Mouse (Mus musculus) neural tube, embryonic 13.5 days (tissue): ENCODE data around the gene Gfra1. TPM values are rescaled to one million over a fixed set of nuclear protein-coding genes. Genes with fewer than 3 reads are reported as not detected.

Experiments
- ATAC-seq: fragments of 200-750 bp; cut with Nextera tagmentation; 2 replicates; pipeline ENCODE4 v1.8.0; 2017; ENCODE audit warnings: low read depth, mild to moderate bottlenecking, moderate TSS enrichment, moderate library complexity
- H3K27ac ChIP-seq: fragments of 300-500 bp; sonication (generic); replicated peaks from 2 replicates; pipeline ENCODE4 v1.5.1; 2015; ENCODE audit warnings: moderate library complexity, mild to moderate bottlenecking, inconsistent platforms
- H3K27me3 ChIP-seq: fragments of 300-500 bp; sonication (generic); 2 replicates; pipeline ENCODE4 v1.6.1; 2015; ENCODE audit warnings: mild to moderate bottlenecking, inconsistent platforms
- H3K36me3 ChIP-seq: fragments of 300-500 bp; sonication (generic); 2 replicates; pipeline ENCODE4 v1.6.1; 2015; ENCODE audit warnings: mild to moderate bottlenecking, inconsistent platforms
- H3K4me1 ChIP-seq: fragments of 300-500 bp; sonication (generic); replicated peaks from 2 replicates; pipeline ENCODE4 v1.6.1; 2015; ENCODE audit warnings: inconsistent platforms
- H3K4me2 ChIP-seq: fragments of 300-500 bp; sonication (generic); 2 replicates; pipeline ENCODE4 v1.6.1; 2015; ENCODE audit warnings: inconsistent platforms, mild to moderate bottlenecking, moderate library complexity
- H3K4me3 ChIP-seq: fragments of 300-500 bp; sonication (generic); 2 replicates; pipeline ENCODE4 v1.5.1; 2015; ENCODE audit warnings: mild to moderate bottlenecking, inconsistent platforms
- H3K9ac ChIP-seq: fragments of 300-500 bp; sonication (generic); 2 replicates; pipeline ENCODE4 v1.6.1; 2015; ENCODE audit warnings: moderate library complexity, mild to moderate bottlenecking, inconsistent platforms
- H3K9me3 ChIP-seq: fragments of 300-500 bp; sonication (generic); 2 replicates; pipeline ENCODE4 v1.6.1; 2016; ENCODE audit warnings: inconsistent platforms
- WGBS: fragments of 180-500 bp; shearing (Covaris S2); methylation state at CpG from one replicate; pipeline ENCODE4 v1.1.7; 2015; 5-methylcytosine and 5-hydroxymethylcytosine counted together
- polyA plus RNA-seq: library from polyadenylated mRNA; unstranded; fragments of >200 nt; fragmentation: Nextera tagmentation; extraction: Ambion mirVana; gene quantifications from 2 replicates; pipeline ENCODE4 v1.2.1, GENCODE M21; 2015

Gfra1 gene
- polyA plus RNA-seq, 1 experiment from 2014 or later, result 72.7 TPM

DNA sequence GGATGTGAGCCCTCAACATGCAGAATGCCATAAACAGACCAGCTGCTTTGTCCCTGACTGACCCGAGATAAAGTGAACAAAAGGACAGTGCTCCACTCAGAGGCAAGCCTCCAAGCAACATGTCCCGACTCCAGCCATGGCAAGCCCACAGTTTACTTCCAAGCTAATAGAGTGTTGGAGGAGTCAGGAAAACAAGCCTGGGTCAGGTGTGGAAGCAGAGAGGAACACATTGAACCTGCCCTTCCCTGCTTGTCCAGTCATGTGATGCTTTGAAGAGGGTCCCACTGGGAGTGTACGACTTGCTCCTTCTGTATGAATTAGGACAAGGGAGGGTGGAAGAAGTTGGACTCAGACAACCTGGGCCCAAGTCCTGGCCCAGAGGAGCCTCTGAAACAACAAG lies 72.4 kb downstream of the Gfra1 start:
- Histone ChIP-seq H3K36me3 (no peaks in the 10 kb centered on the region), H3K4me3 (no peak overlapping the region), H3K9ac (no peak overlapping the region), H3K9me3 (no peaks in the 10 kb centered on the region), H3K27ac (no peak overlapping the region), H3K4me1 (peaks cover 29% of the 10 kb centered on the region), H3K27me3 (no peaks in the 10 kb centered on the region), H3K4me2 (no peak overlapping the region)
- no peak for ATAC-seq
- 48% methylated on average over 3 of the region's 3 CpGs for WGBS

DNA sequence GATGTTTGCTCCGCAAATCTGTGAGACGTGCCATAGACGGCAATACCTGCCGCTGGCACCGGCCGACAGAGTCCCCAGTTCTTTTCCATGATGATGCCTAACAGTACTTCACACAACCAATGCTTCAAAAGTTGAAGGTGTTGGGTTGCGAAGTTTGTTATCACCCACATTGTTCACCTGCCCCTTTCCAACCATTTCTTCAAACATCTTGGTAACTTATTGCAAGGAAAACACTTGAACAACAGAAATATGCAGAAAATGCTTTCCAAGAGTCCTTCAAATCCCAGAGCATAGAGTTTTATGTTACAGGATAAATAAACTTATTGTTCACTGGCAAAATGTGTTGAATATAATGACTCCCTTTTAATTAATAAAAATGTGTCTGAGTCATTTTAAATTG lies 73.2 kb downstream of the Gfra1 start:
- H3K4me2 ChIP-seq, result no peak overlapping the region
- H3K4me1 ChIP-seq, result peaks cover 36% of the 10 kb centered on the region
- H3K9ac ChIP-seq, result no peak overlapping the region
- H3K27ac ChIP-seq, result no peak overlapping the region
- no peaks in the 10 kb centered on the region for H3K36me3 ChIP-seq
- WGBS, result 95% methylated on average over 7 of the region's 7 CpGs
- no peaks in the 10 kb centered on the region for H3K27me3 ChIP-seq
- ATAC-seq, result no peak
- no peaks in the 10 kb centered on the region for H3K9me3 ChIP-seq
- no peak overlapping the region for H3K4me3 ChIP-seq

DNA sequence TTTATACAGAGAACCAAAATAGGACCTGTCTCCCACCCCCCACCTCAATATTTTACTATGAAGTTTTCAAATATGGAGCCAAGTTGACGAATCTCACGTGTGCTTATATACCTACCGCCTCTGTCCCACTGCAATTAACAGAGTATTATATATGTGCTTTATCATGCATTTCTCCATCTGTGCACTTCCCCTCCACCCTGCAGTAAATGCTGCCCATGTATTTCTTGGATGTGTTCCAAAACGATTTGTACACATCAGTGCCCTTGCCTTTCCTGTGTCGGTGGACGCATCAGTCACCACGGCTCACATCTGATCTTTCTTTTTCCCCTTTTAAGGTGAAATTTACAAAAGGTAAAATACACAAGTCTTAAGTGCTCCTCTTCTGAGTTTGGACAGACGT lies 77.7 kb downstream of the Gfra1 start:
- no peaks in the 10 kb centered on the region for H3K36me3 ChIP-seq
- H3K27me3 ChIP-seq, result no peaks in the 10 kb centered on the region
- WGBS, result 50% methylated on average over 8 of the region's 8 CpGs
- H3K4me3 ChIP-seq, result no peak overlapping the region
- no peaks in the 10 kb centered on the region for H3K9me3 ChIP-seq
- 0 out of 2 replicates have a peak overlapping the region, but pooled peaks have one; percentile 23 for H3K27ac ChIP-seq
- H3K9ac ChIP-seq, result no peak overlapping the region
- H3K4me2 ChIP-seq, result no peak overlapping the region
- ATAC-seq, result no peak
- H3K4me1 ChIP-seq, result peaks cover 14% of the 10 kb centered on the region

DNA sequence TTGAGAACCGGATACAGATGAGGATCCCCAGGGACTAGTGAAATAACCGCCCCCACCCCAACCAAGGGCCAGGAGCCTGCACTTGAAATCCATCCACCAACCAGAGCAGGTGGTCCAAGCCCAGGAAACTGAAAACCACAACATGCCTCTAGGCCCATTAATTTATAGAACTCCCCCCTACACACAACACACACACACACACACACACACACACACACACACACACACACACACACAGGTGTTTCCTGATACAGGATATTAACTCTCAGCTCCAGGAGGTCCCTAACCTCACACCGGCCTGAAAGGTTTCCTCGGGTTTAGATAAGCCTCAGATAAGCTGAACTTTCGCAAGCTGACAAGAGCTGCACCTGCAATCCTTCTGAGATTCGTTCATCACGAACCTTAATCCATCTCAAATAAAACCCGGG lies 79.0 kb downstream of the Gfra1 start:
- Histone ChIP-seq H3K9ac (no peak overlapping the region), H3K27me3 (no peaks in the 10 kb centered on the region), H3K9me3 (no peaks in the 10 kb centered on the region), H3K36me3 (no peaks in the 10 kb centered on the region), H3K4me3 (no peak overlapping the region), H3K27ac (no peak overlapping the region), H3K4me1 (peaks cover 16% of the 10 kb centered on the region), H3K4me2 (no peak overlapping the region)
- WGBS, result 81% methylated on average over 8 of the region's 8 CpGs
- ATAC-seq, result no peak

DNA sequence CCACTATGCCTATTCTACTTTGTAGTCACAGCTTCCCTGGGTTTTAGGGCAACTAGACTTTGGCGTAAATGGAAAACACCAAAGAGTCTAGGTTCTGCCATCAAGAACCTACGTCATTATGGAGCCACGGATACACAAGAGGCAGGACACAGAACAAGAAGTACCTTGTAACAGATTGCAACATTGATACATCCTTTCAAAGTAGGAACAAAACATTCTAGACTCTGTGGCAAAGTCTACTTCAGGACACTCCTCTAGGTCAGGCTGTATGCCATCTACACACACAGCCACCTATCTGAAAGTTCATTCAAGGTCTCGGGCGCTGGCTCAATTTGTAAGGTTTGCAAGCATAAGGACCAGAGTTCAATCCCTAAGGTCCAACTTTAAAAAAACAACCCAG lies 81.1 kb downstream of the Gfra1 start:
- Histone ChIP-seq H3K4me2 (no peak overlapping the region), H3K36me3 (no peaks in the 10 kb centered on the region), H3K4me1 (peaks cover 31% of the 10 kb centered on the region), H3K4me3 (no peak overlapping the region), H3K9me3 (no peaks in the 10 kb centered on the region), H3K9ac (no peak overlapping the region), H3K27me3 (no peaks in the 10 kb centered on the region), H3K27ac (no peak overlapping the region)
- 96% methylated on average over 5 of the region's 5 CpGs for WGBS
- ATAC-seq, result no peak

DNA sequence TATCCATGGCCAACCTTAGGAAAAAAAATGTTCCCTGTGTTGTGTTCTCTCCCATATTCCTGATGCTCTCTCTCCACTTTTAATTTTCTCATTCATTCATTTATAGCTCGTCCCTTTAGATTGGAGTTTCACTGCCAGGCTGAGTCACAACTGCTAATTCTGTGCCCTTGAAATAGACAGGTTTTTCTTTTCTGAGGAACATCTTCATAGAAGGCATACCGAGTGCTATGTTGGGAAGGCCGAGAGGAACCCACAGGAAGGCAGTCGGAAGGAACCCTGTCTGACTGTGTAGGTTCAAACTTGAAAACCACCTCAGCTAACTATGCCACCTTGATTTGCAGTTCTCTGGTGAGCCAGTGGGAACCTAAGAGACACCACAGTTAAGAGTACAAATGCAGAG lies 81.6 kb downstream of the Gfra1 start:
- H3K27me3 ChIP-seq, result no peaks in the 10 kb centered on the region
- ATAC-seq, result no peak
- 96% methylated on average over 4 of the region's 4 CpGs for WGBS
- H3K9me3 ChIP-seq, result no peaks in the 10 kb centered on the region
- H3K4me3 ChIP-seq, result no peak overlapping the region
- H3K36me3 ChIP-seq, result no peaks in the 10 kb centered on the region
- H3K4me1 ChIP-seq, result peaks cover 36% of the 10 kb centered on the region
- no peak overlapping the region for H3K4me2 ChIP-seq
- H3K27ac ChIP-seq, result no peak overlapping the region
- H3K9ac ChIP-seq, result no peak overlapping the region

DNA sequence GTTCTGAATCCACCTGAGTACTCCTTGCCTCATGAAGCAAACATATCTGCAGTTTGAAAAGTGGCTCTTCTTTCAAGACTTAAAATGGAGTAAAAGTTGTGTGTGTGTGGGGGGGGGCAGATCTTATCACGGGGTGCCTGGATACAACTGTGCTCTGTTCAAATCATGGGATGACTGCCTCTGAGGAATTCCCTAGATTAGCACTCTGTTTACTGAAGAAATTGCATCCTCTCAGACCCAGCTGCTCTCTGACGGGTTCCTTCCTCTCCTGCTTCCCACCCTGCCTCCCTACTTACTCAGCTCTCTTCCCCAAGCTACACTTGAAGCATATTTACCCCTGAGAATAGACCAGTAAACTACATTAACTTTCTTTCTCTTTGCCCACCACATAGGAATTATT lies 87.2 kb downstream of the Gfra1 start:
- Histone ChIP-seq H3K36me3 (no peaks in the 10 kb centered on the region), H3K9ac (no peak overlapping the region), H3K9me3 (no peaks in the 10 kb centered on the region), H3K4me1 (peaks cover 46% of the 10 kb centered on the region), H3K27ac (no peak overlapping the region), H3K27me3 (no peaks in the 10 kb centered on the region), H3K4me2 (no peak overlapping the region), H3K4me3 (no peak overlapping the region)
- ATAC-seq, result no peak
- WGBS, result 69% methylated on average over 2 of the region's 2 CpGs

DNA sequence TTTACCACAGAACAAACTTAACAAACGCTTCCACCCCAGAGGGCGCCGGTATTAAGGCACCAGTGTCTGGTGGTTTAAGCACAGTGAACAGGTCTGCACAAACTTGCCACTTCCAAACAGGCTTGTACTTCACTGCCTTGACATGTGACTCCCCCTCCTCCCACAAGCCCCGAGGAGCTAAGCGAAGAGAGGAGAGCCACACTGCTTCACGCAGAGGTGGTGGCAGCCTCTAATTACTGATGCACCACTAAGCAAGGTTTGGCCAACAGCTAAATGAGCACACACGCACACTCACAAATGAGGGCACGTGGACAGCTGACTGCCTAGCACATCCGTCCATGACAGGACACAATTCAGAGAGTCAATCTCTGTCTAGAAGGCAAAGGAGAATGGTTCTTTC lies 91.0 kb downstream of the Gfra1 start:
- Histone ChIP-seq H3K9me3 (no peaks in the 10 kb centered on the region), H3K4me3 (no peak overlapping the region), H3K9ac (no peak overlapping the region), H3K4me2 (no peak overlapping the region), H3K36me3 (no peaks in the 10 kb centered on the region), H3K27ac (no peak overlapping the region), H3K4me1 (peaks cover 31% of the 10 kb centered on the region), H3K27me3 (no peaks in the 10 kb centered on the region)
- no peak for ATAC-seq
- WGBS, result 52% methylated on average over 9 of the region's 9 CpGs

DNA sequence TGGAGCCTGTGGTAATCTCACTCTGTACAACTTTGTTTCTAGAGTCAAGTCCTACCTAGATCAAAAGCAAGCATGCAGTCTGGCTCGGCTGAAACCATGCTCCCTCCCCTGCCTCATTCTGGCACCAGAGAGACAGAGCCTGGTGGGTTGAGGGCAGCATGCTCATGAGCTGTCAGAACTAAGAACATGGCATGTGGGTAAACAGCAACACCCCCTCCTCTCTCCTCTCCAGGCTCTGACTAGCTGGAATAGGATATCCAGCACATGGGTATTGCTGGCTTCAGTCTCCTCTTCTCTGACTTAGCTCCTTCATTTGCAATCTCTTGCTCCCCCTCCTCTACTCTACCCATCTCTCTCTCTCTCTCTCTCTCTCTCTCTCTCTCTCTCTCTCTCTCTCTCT lies 94.7 kb downstream of the Gfra1 start:
- no peaks in the 10 kb centered on the region for H3K36me3 ChIP-seq
- no peaks in the 10 kb centered on the region for H3K9me3 ChIP-seq
- no peaks in the 10 kb centered on the region for H3K27me3 ChIP-seq
- peaks cover 39% of the 10 kb centered on the region for H3K4me1 ChIP-seq
- no peak overlapping the region for H3K4me3 ChIP-seq
- no peak overlapping the region for H3K9ac ChIP-seq
- 68% methylated on average over 1 of the region's 1 CpGs for WGBS
- no peak for ATAC-seq
- no peak overlapping the region for H3K27ac ChIP-seq
- H3K4me2 ChIP-seq, result no peak overlapping the region

DNA sequence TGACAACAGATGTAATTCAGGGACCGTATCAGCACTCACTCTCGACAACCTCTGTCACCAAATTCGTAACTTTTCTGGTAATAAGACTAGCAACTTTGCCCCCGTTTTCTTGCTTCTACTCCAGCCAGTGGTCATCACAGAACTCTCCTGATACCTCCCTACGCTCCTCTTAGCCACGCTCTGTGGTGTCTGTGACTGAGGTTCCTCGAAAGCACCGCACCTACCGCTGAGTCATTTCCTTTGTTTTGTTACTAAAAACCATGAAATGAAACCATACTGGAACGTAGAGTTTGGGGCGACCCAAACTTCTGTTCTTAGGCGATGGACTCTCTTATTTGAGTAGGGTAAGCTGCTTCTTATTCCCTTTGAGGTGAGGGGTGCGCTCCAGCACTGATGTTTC lies 97.6 kb downstream of the Gfra1 start:
- Histone ChIP-seq H3K4me1 (peaks cover 39% of the 10 kb centered on the region), H3K36me3 (no peaks in the 10 kb centered on the region), H3K27me3 (no peaks in the 10 kb centered on the region), H3K27ac (peak overlapping the region; percentile 54; the same call in 1 of the 2 replicates), H3K4me2 (no peak overlapping the region), H3K9ac (no peak overlapping the region), H3K9me3 (no peaks in the 10 kb centered on the region), H3K4me3 (no peak overlapping the region)
- 88% methylated on average over 13 of the region's 13 CpGs for WGBS
- ATAC-seq, result no peak

DNA sequence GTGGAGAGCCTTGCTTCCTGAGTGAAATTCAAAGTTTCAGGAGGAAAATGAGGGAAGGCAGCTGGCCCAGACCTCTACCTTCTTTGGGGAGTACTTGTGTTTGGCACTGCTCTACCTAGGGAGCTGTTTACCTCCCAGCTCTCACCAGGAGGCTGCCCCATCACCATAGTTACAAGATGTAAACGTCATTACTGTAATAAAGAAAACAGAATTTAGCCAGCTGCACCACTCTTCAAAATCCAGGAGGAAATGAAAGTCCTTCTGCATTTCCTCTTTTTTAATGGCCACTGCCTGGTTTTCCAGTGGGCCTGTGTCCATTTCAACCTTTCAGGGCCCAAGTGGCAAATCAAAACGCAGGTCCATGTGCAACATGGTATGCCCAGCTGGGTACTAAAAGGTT lies 101.8 kb downstream of the Gfra1 start:
- no peaks in the 10 kb centered on the region for H3K9me3 ChIP-seq
- no peak for ATAC-seq
- H3K4me1 ChIP-seq, result peaks cover 73% of the 10 kb centered on the region
- 0 out of 2 replicates have a peak overlapping the region, but pooled peaks have one; percentile 39 for H3K9ac ChIP-seq
- 22% methylated on average over 2 of the region's 2 CpGs for WGBS
- H3K27me3 ChIP-seq, result no peaks in the 10 kb centered on the region
- no peaks in the 10 kb centered on the region for H3K36me3 ChIP-seq
- H3K4me3 ChIP-seq, result no peak overlapping the region
- H3K27ac ChIP-seq, result peak overlapping the region; percentile 89
- 0 out of 2 replicates have a peak overlapping the region, but pooled peaks have one; percentile 13 for H3K4me2 ChIP-seq

DNA sequence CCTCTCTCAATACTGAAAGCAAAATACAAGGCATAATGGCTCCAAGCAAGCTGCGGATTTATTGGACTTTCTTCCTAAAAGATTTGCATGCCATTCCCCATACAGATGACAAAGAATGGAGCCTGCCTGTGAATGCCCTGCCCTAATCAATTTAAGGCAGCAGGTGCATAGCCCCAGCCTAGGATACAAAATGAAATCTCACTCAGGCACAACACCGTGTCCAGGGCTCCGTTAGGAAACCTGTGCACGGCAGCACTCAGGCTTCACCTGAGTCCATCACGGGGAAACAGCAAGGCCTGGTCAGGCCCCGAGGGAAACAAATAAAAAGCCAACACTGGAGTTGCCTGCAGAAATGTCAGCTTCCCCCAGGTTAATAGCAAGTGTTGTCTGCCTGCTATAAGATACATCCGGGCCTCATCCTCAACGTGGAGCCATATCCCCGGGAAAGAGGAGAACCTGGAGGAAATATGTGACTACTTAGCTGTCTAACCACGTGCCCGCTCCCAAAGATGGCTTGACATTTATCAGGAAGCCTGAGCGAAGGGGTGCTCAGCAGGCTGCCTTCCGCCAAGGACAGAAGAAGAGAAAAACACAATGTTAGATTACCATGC lies 102.3 kb downstream of the Gfra1 start:
- no peak overlapping the region for H3K4me3 ChIP-seq
- peak overlapping the region; percentile 89 for H3K27ac ChIP-seq
- H3K4me2 ChIP-seq, result 0 out of 2 replicates have a peak overlapping the region, but pooled peaks have one; percentile 13
- peaks cover 73% of the 10 kb centered on the region for H3K4me1 ChIP-seq
- 23% methylated on average over 13 of the region's 13 CpGs for WGBS
- H3K9me3 ChIP-seq, result no peaks in the 10 kb centered on the region
- peak overlapping the region; percentile 39; the same call in 1 of the 2 replicates for H3K9ac ChIP-seq
- H3K27me3 ChIP-seq, result no peaks in the 10 kb centered on the region
- peak; percentile 52; the same call in 1 of the 2 replicates for ATAC-seq
- H3K36me3 ChIP-seq, result no peaks in the 10 kb centered on the region

DNA sequence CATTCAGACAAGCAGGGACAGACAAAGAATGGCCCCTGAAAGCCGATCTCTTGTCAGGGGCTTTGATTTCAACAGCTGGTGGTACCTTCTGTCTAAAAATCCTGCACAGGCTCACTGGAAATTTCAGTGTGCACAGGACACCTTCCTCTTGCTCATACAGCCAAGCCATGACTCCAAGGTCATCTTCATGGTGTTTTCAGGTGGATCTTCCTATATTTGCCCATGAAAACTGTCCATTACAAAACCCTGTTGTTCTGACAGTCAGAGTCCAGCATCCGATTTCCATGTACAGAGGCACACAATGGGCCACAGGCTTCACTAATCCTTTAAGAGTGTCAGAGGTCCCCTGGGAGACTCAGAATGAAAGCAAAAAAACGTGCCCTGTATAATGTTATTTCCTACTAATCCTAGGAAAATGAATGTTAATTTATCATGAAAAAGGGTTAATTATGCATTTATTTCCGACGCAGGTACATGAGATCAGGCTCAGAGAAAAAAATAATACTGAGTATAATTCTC lies 105.8 kb downstream of the Gfra1 start:
- Histone ChIP-seq H3K4me1 (peaks cover 71% of the 10 kb centered on the region), H3K4me3 (no peak overlapping the region), H3K27ac (peak overlapping the region; percentile 69), H3K9me3 (no peaks in the 10 kb centered on the region), H3K4me2 (no peak overlapping the region), H3K9ac (0 out of 2 replicates have a peak overlapping the region, but pooled peaks have one; percentile 8), H3K36me3 (no peaks in the 10 kb centered on the region), H3K27me3 (no peaks in the 10 kb centered on the region)
- no peak for ATAC-seq
- WGBS, result 24% methylated on average over 5 of the region's 5 CpGs
